18 mouse cellular contexts compared by ENCODE assay signal in genomic region chr6:122767012-122767411, GRCm38 (mm10). TPM values are rescaled to one million over a fixed set of nuclear protein-coding genes. Genes with fewer than 3 reads are reported as not detected.
"Had no signal": no experiment of that assay in that cellular context is flagged by ENCODE, and none has a peak within 500 bp of the region (broad histone marks: within the 10 kb centered on the region; RNA-seq: fewer than 3 reads in every experiment).

No protein-coding gene starts in this region.

RNA-seq across cellular contexts. Expression of gene Nanog, which starts 59.7 kb away (rescaled TPM):
- total RNA-seq: left cerebral cortex, postnatal 10 days; left cerebral cortex, postnatal 14 days; left cerebral cortex, postnatal 36 days; left cerebral cortex, postnatal 4 days; liver, adult 2 months; megakaryocyte progenitor cell, adult 5-6 weeks; megakaryocyte, adult 5-6 weeks; megakaryocyte-erythroid progenitor cell, adult 5-6 weeks; monocyte, adult 5-6 weeks had no signal
- polyA plus RNA-seq: liver, adult 2 months; liver, embryonic 12.5 days; liver, embryonic 13.5 days; liver, embryonic 15.5 days; liver, embryonic 16.5 days; liver, postnatal 0 days; macrophage; midbrain, embryonic 14.5 days; midbrain, embryonic 16.5 days; neural tube, embryonic 11.5 days had no signal
